Mouse (Mus musculus): ENCODE measurements around the gene Smurf1. TPM values are rescaled to one million over a fixed set of nuclear protein-coding genes. Genes with fewer than 3 reads are reported as not detected.

Smurf1 gene
- polyA plus RNA-seq, 1 experiment: 33.6 TPM

GRCm38 (mm10) chr5:144858527-144858926 lies 107.1 kb downstream of the Smurf1 start:
- WGBS: 97% methylated on average over 15 of the region's 15 CpGs
- Histone ChIP-seq H3K4me3 (ENCODE audit: control insufficient read depth, insufficient read depth, low read length) (no peak overlapping the region), H3K27me3 (ENCODE audit: control insufficient read depth, insufficient read depth, low read length) (no peaks in the 10 kb centered on the region), H3K36me3 (ENCODE audit: control insufficient read depth, insufficient read depth, low read length) (peaks cover 22% of the 10 kb centered on the region), H3K27ac (ENCODE audit: control insufficient read depth, insufficient read depth, low read length) (no peak overlapping the region), H3K4me1 (replicated peaks; ENCODE audit: control insufficient read depth, insufficient read depth, low read length) (no peaks in the 10 kb centered on the region)
- no peak for TF ChIP-seq CTCF (IDR thresholded peaks at IDR 0.05; ENCODE audit: borderline replicate concordance, control insufficient read depth, extremely low read depth, insufficient read depth, low read length, poor library complexity)
- no peak for TF ChIP-seq POLR2A (IDR thresholded peaks at IDR 0.05; ENCODE audit: control insufficient read depth, extremely low read depth, insufficient read depth, low read length, poor library complexity)
- DNase-seq: no peak

- TF ChIP-seq POLR2A (IDR thresholded peaks at IDR 0.05; ENCODE audit: control insufficient read depth, extremely low read depth, insufficient read depth, low read length, poor library complexity) (no peak), CTCF (IDR thresholded peaks at IDR 0.05; ENCODE audit: borderline replicate concordance, control insufficient read depth, extremely low read depth, insufficient read depth, low read length, poor library complexity) (no peak)
- 87% methylated on average over 6 of the region's 6 CpGs for WGBS
These were observed 109.7 kb downstream of the Smurf1 start for GRCm38 (mm10) chr5:144855936-144856335.

GRCm38 (mm10) chr5:144853931-144854330 lies 111.7 kb downstream of the Smurf1 start:
- TF ChIP-seq CTCF (IDR thresholded peaks at IDR 0.05; ENCODE audit: borderline replicate concordance, control insufficient read depth, extremely low read depth, insufficient read depth, low read length, poor library complexity) (no peak), POLR2A (IDR thresholded peaks at IDR 0.05; ENCODE audit: control insufficient read depth, extremely low read depth, insufficient read depth, low read length, poor library complexity) (no peak)
- Histone ChIP-seq H3K4me3 (ENCODE audit: control insufficient read depth, insufficient read depth, low read length) (no peak overlapping the region), H3K27me3 (ENCODE audit: control insufficient read depth, insufficient read depth, low read length) (no peaks in the 10 kb centered on the region), H3K36me3 (ENCODE audit: control insufficient read depth, insufficient read depth, low read length) (peaks cover 59% of the 10 kb centered on the region), H3K4me1 (replicated peaks; ENCODE audit: control insufficient read depth, insufficient read depth, low read length) (no peaks in the 10 kb centered on the region), H3K27ac (ENCODE audit: control insufficient read depth, insufficient read depth, low read length) (no peak overlapping the region)
- DNase-seq: no peak
- WGBS: 94% methylated on average over 5 of the region's 5 CpGs

More at GRCm38 (mm10) chr5:144855936-144856335, 109.7 kb downstream of the Smurf1 start:
- H3K4me1 ChIP-seq (replicated peaks; ENCODE audit: control insufficient read depth, insufficient read depth, low read length): no peaks in the 10 kb centered on the region
- H3K27ac ChIP-seq (ENCODE audit: control insufficient read depth, insufficient read depth, low read length): no peak overlapping the region
- no peak for DNase-seq
- H3K4me3 ChIP-seq (ENCODE audit: control insufficient read depth, insufficient read depth, low read length): no peak overlapping the region
- H3K36me3 ChIP-seq (ENCODE audit: control insufficient read depth, insufficient read depth, low read length): peaks cover 45% of the 10 kb centered on the region
- H3K27me3 ChIP-seq (ENCODE audit: control insufficient read depth, insufficient read depth, low read length): no peaks in the 10 kb centered on the region

- H3K27me3 ChIP-seq (ENCODE audit: control insufficient read depth, insufficient read depth, low read length): no peaks in the 10 kb centered on the region
- H3K4me1 ChIP-seq (replicated peaks; ENCODE audit: control insufficient read depth, insufficient read depth, low read length): no peaks in the 10 kb centered on the region
- peaks cover 67% of the 10 kb centered on the region for H3K36me3 ChIP-seq (ENCODE audit: control insufficient read depth, insufficient read depth, low read length)
- WGBS: 97% methylated on average over 3 of the region's 3 CpGs
- H3K4me3 ChIP-seq (ENCODE audit: control insufficient read depth, insufficient read depth, low read length): no peak overlapping the region
- TF ChIP-seq CTCF (IDR thresholded peaks at IDR 0.05; ENCODE audit: borderline replicate concordance, control insufficient read depth, extremely low read depth, insufficient read depth, low read length, poor library complexity) (no peak), POLR2A (IDR thresholded peaks at IDR 0.05; ENCODE audit: control insufficient read depth, extremely low read depth, insufficient read depth, low read length, poor library complexity) (no peak)
- H3K27ac ChIP-seq (ENCODE audit: control insufficient read depth, insufficient read depth, low read length): no peak overlapping the region
- no peak for DNase-seq
These were observed 113.8 kb downstream of the Smurf1 start for GRCm38 (mm10) chr5:144851820-144852219.

- no peak overlapping the region for H3K4me3 ChIP-seq (ENCODE audit: control insufficient read depth, insufficient read depth, low read length)
- H3K27ac ChIP-seq (ENCODE audit: control insufficient read depth, insufficient read depth, low read length): no peak overlapping the region
- TF ChIP-seq POLR2A (IDR thresholded peaks at IDR 0.05; ENCODE audit: control insufficient read depth, extremely low read depth, insufficient read depth, low read length, poor library complexity): no peak
- TF ChIP-seq CTCF (IDR thresholded peaks at IDR 0.05; ENCODE audit: borderline replicate concordance, control insufficient read depth, extremely low read depth, insufficient read depth, low read length, poor library complexity): no peak
- H3K27me3 ChIP-seq (ENCODE audit: control insufficient read depth, insufficient read depth, low read length): no peaks in the 10 kb centered on the region
- DNase-seq: no peak
- H3K4me1 ChIP-seq (replicated peaks; ENCODE audit: control insufficient read depth, insufficient read depth, low read length): no peaks in the 10 kb centered on the region
- H3K36me3 ChIP-seq (ENCODE audit: control insufficient read depth, insufficient read depth, low read length): peaks cover 85% of the 10 kb centered on the region
- WGBS: 92% methylated on average over 10 of the region's 10 CpGs
These were observed 115.7 kb downstream of the Smurf1 start for GRCm38 (mm10) chr5:144849932-144850331.

GRCm38 (mm10) chr5:144848735-144849134 lies 116.9 kb downstream of the Smurf1 start:
- TF ChIP-seq CTCF (IDR thresholded peaks at IDR 0.05; ENCODE audit: borderline replicate concordance, control insufficient read depth, extremely low read depth, insufficient read depth, low read length, poor library complexity) (no peak), POLR2A (IDR thresholded peaks at IDR 0.05; ENCODE audit: control insufficient read depth, extremely low read depth, insufficient read depth, low read length, poor library complexity) (no peak)
- Histone ChIP-seq H3K27ac (ENCODE audit: control insufficient read depth, insufficient read depth, low read length) (no peak overlapping the region), H3K4me1 (replicated peaks; ENCODE audit: control insufficient read depth, insufficient read depth, low read length) (no peaks in the 10 kb centered on the region), H3K36me3 (ENCODE audit: control insufficient read depth, insufficient read depth, low read length) (peaks cover 91% of the 10 kb centered on the region), H3K4me3 (ENCODE audit: control insufficient read depth, insufficient read depth, low read length) (no peak overlapping the region), H3K27me3 (ENCODE audit: control insufficient read depth, insufficient read depth, low read length) (no peaks in the 10 kb centered on the region)
- WGBS: 95% methylated on average over 5 of the region's 5 CpGs
- no peak for DNase-seq

- H3K4me3 ChIP-seq (ENCODE audit: control insufficient read depth, insufficient read depth, low read length): no peak overlapping the region
- no peak for DNase-seq
- no peaks in the 10 kb centered on the region for H3K27me3 ChIP-seq (ENCODE audit: control insufficient read depth, insufficient read depth, low read length)
- WGBS: 98% methylated on average over 20 of the region's 20 CpGs
- no peak overlapping the region for H3K27ac ChIP-seq (ENCODE audit: control insufficient read depth, insufficient read depth, low read length)
- H3K4me1 ChIP-seq (replicated peaks; ENCODE audit: control insufficient read depth, insufficient read depth, low read length): no peaks in the 10 kb centered on the region
- H3K36me3 ChIP-seq (ENCODE audit: control insufficient read depth, insufficient read depth, low read length): peaks cover 84% of the 10 kb centered on the region
- TF ChIP-seq POLR2A (IDR thresholded peaks at IDR 0.05; ENCODE audit: control insufficient read depth, extremely low read depth, insufficient read depth, low read length, poor library complexity) (no peak), CTCF (IDR thresholded peaks at IDR 0.05; ENCODE audit: borderline replicate concordance, control insufficient read depth, extremely low read depth, insufficient read depth, low read length, poor library complexity) (no peak)
These were observed 120.3 kb downstream of the Smurf1 start for GRCm38 (mm10) chr5:144845352-144845751.

Data from thymus, adult 2 months (tissue).